Mouse (Mus musculus): ENCODE results near the gene Trmt2a. TPM values are rescaled to one million over a fixed set of nuclear protein-coding genes. Genes with fewer than 3 reads are reported as not detected.

Trmt2a gene
- polyA plus RNA-seq, 1 experiment from 2014 or later: 46.7 TPM

DNA sequence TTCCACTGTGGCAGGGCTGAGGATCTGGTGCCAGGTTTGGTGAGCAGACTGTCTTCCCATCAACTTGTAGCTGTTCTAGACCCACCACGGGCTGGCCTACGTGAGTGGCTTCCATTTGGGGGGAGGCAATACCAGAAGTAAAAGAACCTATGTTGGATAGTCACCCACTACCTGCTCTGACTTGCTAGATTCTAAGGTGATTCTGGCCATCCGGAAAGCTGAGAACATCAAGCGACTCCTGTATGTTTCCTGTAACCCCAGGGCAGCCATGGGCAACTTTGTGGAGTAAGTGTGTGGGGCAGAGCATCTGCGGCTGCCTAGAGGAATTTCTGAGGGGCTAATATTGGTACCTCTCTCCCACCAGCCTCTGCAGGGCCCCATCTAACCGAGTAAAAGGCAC lies 4.3 kb downstream of the Trmt2a start:
- Histone ChIP-seq H3K27ac (ENCODE audit: low read length) (no peak overlapping the region), H3K36me3 (ENCODE audit: control insufficient read depth, insufficient read depth) (peaks cover 61% of the 10 kb centered on the region), H3K27me3 (ENCODE audit: control insufficient read depth, insufficient read depth, low read depth, low read length) (no peaks in the 10 kb centered on the region), H3K4me2 (ENCODE audit: low read depth, low read length) (no peak overlapping the region), H3K4me1 (ENCODE audit: control insufficient read depth, low read depth, low read length) (peaks cover 24% of the 10 kb centered on the region), H3K9ac (ENCODE audit: low read depth, low read length) (no peak overlapping the region), H3K4me3 (ENCODE audit: low read depth, low read length) (no peak overlapping the region), H3K9me3 (replicated peaks; ENCODE audit: control insufficient read depth, low read length) (no peaks in the 10 kb centered on the region)
- 77% methylated on average over 6 of the region's 6 CpGs for WGBS (ENCODE audit: insufficient replicate concordance)
- no peak for ATAC-seq (ENCODE audit: low read depth)

- H3K9ac ChIP-seq (ENCODE audit: low read depth, low read length): no peak overlapping the region
- H3K9me3 ChIP-seq (replicated peaks; ENCODE audit: control insufficient read depth, low read length): no peaks in the 10 kb centered on the region
- no peak overlapping the region for H3K27ac ChIP-seq (ENCODE audit: low read length)
- no peak overlapping the region for H3K4me3 ChIP-seq (ENCODE audit: low read depth, low read length)
- H3K4me2 ChIP-seq (ENCODE audit: low read depth, low read length): no peak overlapping the region
- ATAC-seq (ENCODE audit: low read depth): no peak
- WGBS (ENCODE audit: insufficient replicate concordance): 74% methylated on average over 1 of the region's 1 CpGs
- no peaks in the 10 kb centered on the region for H3K27me3 ChIP-seq (ENCODE audit: control insufficient read depth, insufficient read depth, low read depth, low read length)
- H3K4me1 ChIP-seq (ENCODE audit: control insufficient read depth, low read depth, low read length): peaks cover 24% of the 10 kb centered on the region
- H3K36me3 ChIP-seq (ENCODE audit: control insufficient read depth, insufficient read depth): peaks cover 70% of the 10 kb centered on the region
Measured at GRCm38 (mm10) chr16:18253866-18254265, 5.4 kb downstream of the Trmt2a start.

GRCm38 (mm10) chr16:18258221-18258620 lies 9.7 kb downstream of the Trmt2a start, which contains the start of gene Gm49776:
TSS of gene Gm49776 (minus strand) at chr16:18258321.
- Histone ChIP-seq H3K9ac (ENCODE audit: low read depth, low read length) (no peak within 1 kb of the TSS), H3K27me3 (ENCODE audit: control insufficient read depth, insufficient read depth, low read depth, low read length) (no peaks in the 10 kb centered on the region), H3K4me3 (ENCODE audit: low read depth, low read length) (no peak within 1 kb of the TSS), H3K4me2 (ENCODE audit: low read depth, low read length) (no peak within 1 kb of the TSS), H3K4me1 (ENCODE audit: control insufficient read depth, low read depth, low read length) (no peaks in the 10 kb centered on the region), H3K36me3 (ENCODE audit: control insufficient read depth, insufficient read depth) (peaks cover 81% of the 10 kb centered on the region), H3K9me3 (replicated peaks; ENCODE audit: control insufficient read depth, low read length) (no peaks in the 10 kb centered on the region), H3K27ac (ENCODE audit: low read length) (no peak within 1 kb of the TSS)
- ATAC-seq (ENCODE audit: low read depth): no peak
- WGBS (ENCODE audit: insufficient replicate concordance): 81% methylated on average over 2 of the region's 2 CpGs

GRCm38 (mm10) chr16:18265024-18265423 lies 16.5 kb downstream of the Trmt2a start:
- no peaks in the 10 kb centered on the region for H3K27me3 ChIP-seq (ENCODE audit: control insufficient read depth, insufficient read depth, low read depth, low read length)
- 84% methylated on average over 2 of the region's 2 CpGs for WGBS (ENCODE audit: insufficient replicate concordance)
- ATAC-seq (ENCODE audit: low read depth): no peak
- no peak overlapping the region for H3K27ac ChIP-seq (ENCODE audit: low read length)
- no peak overlapping the region for H3K9ac ChIP-seq (ENCODE audit: low read depth, low read length)
- H3K4me3 ChIP-seq (ENCODE audit: low read depth, low read length): no peak overlapping the region
- no peak overlapping the region for H3K4me2 ChIP-seq (ENCODE audit: low read depth, low read length)
- peaks cover 64% of the 10 kb centered on the region for H3K36me3 ChIP-seq (ENCODE audit: control insufficient read depth, insufficient read depth)
- H3K9me3 ChIP-seq (replicated peaks; ENCODE audit: control insufficient read depth, low read length): no peaks in the 10 kb centered on the region
- H3K4me1 ChIP-seq (ENCODE audit: control insufficient read depth, low read depth, low read length): no peaks in the 10 kb centered on the region

DNA sequence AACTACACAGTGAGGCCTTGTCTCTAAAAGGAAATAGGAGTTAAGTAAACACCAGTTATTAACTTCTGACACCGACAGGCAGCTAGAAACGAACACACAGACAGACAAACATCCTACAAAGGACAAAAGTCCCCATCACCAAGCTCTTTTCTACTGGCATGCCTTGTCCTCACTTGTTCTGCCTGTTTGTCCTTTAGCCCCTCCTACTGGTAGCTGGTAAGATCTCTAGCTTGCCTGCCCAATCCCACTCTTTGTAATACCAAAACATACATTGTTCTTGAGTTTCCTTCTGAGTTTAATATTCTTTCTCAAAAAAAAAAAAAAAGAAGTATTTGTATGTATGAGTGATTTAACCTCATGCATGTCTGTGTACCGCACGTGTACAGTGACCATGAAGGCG lies 19.7 kb downstream of the Trmt2a start:
- WGBS (ENCODE audit: insufficient replicate concordance): 85% methylated on average over 5 of the region's 5 CpGs
- H3K27ac ChIP-seq (ENCODE audit: low read length): no peak overlapping the region
- H3K9me3 ChIP-seq (replicated peaks; ENCODE audit: control insufficient read depth, low read length): no peaks in the 10 kb centered on the region
- no peak overlapping the region for H3K4me3 ChIP-seq (ENCODE audit: low read depth, low read length)
- peaks cover 69% of the 10 kb centered on the region for H3K36me3 ChIP-seq (ENCODE audit: control insufficient read depth, insufficient read depth)
- no peaks in the 10 kb centered on the region for H3K4me1 ChIP-seq (ENCODE audit: control insufficient read depth, low read depth, low read length)
- no peak for ATAC-seq (ENCODE audit: low read depth)
- H3K9ac ChIP-seq (ENCODE audit: low read depth, low read length): no peak overlapping the region
- H3K4me2 ChIP-seq (ENCODE audit: low read depth, low read length): no peak overlapping the region
- no peaks in the 10 kb centered on the region for H3K27me3 ChIP-seq (ENCODE audit: control insufficient read depth, insufficient read depth, low read depth, low read length)

GRCm38 (mm10) chr16:18275166-18275565 lies 26.7 kb downstream of the Trmt2a start:
- H3K4me1 ChIP-seq (ENCODE audit: control insufficient read depth, low read depth, low read length): no peaks in the 10 kb centered on the region
- H3K4me2 ChIP-seq (ENCODE audit: low read depth, low read length): no peak overlapping the region
- peaks cover 80% of the 10 kb centered on the region for H3K36me3 ChIP-seq (ENCODE audit: control insufficient read depth, insufficient read depth)

GRCm38 (mm10) chr16:18288166-18288565 lies 39.7 kb downstream of the Trmt2a start:
- H3K27me3 ChIP-seq (ENCODE audit: control insufficient read depth, insufficient read depth, low read depth, low read length): no peaks in the 10 kb centered on the region
- ATAC-seq (ENCODE audit: low read depth): no peak
- peaks cover 18% of the 10 kb centered on the region for H3K36me3 ChIP-seq (ENCODE audit: control insufficient read depth, insufficient read depth)
- peak overlapping the region; percentile 92 for H3K9ac ChIP-seq (ENCODE audit: low read depth, low read length)
- peaks cover 19% of the 10 kb centered on the region for H3K4me1 ChIP-seq (ENCODE audit: control insufficient read depth, low read depth, low read length)
- no peaks in the 10 kb centered on the region for H3K9me3 ChIP-seq (replicated peaks; ENCODE audit: control insufficient read depth, low read length)
- WGBS (ENCODE audit: insufficient replicate concordance): 0% methylated on average over 4 of the region's 4 CpGs
- H3K4me3 ChIP-seq (ENCODE audit: low read depth, low read length): peak overlapping the region; percentile 76
- peak overlapping the region; percentile 94 for H3K4me2 ChIP-seq (ENCODE audit: low read depth, low read length)
- H3K27ac ChIP-seq (ENCODE audit: low read length): peak overlapping the region; percentile 90

More at GRCm38 (mm10) chr16:18275166-18275565, 26.7 kb downstream of the Trmt2a start:
- H3K27ac ChIP-seq (ENCODE audit: low read length): no peak overlapping the region
- no peaks in the 10 kb centered on the region for H3K9me3 ChIP-seq (replicated peaks; ENCODE audit: control insufficient read depth, low read length)
- H3K4me3 ChIP-seq (ENCODE audit: low read depth, low read length): no peak overlapping the region
- no peak overlapping the region for H3K9ac ChIP-seq (ENCODE audit: low read depth, low read length)
- 83% methylated on average over 2 of the region's 2 CpGs for WGBS (ENCODE audit: insufficient replicate concordance)
- no peaks in the 10 kb centered on the region for H3K27me3 ChIP-seq (ENCODE audit: control insufficient read depth, insufficient read depth, low read depth, low read length)
- no peak for ATAC-seq (ENCODE audit: low read depth)

GRCm38 (mm10) chr16:18288581-18289061 lies 40.1 kb downstream of the Trmt2a start:
- H3K27ac ChIP-seq (ENCODE audit: low read length): peak overlapping the region; percentile 90
- ATAC-seq (ENCODE audit: low read depth): peak; percentile 86
- peak overlapping the region; percentile 92 for H3K9ac ChIP-seq (ENCODE audit: low read depth, low read length)
- peak overlapping the region; percentile 94 for H3K4me2 ChIP-seq (ENCODE audit: low read depth, low read length)
- H3K27me3 ChIP-seq (ENCODE audit: control insufficient read depth, insufficient read depth, low read depth, low read length): no peaks in the 10 kb centered on the region
- H3K9me3 ChIP-seq (replicated peaks; ENCODE audit: control insufficient read depth, low read length): no peaks in the 10 kb centered on the region
- peak overlapping the region; percentile 76 for H3K4me3 ChIP-seq (ENCODE audit: low read depth, low read length)
- H3K4me1 ChIP-seq (ENCODE audit: control insufficient read depth, low read depth, low read length): peaks cover 19% of the 10 kb centered on the region
- peaks cover 13% of the 10 kb centered on the region for H3K36me3 ChIP-seq (ENCODE audit: control insufficient read depth, insufficient read depth)
- under 1% methylated on average over 26 of the region's 31 CpGs for WGBS (ENCODE audit: insufficient replicate concordance)

- WGBS (ENCODE audit: insufficient replicate concordance): under 1% methylated on average over 70 of the region's 71 CpGs
- ATAC-seq (ENCODE audit: low read depth): peak; percentile 98
Measured at GRCm38 (mm10) chr16:18289067-18289588, 40.6 kb downstream of the Trmt2a start, which contains the start of gene Dgcr8. TSS of gene Dgcr8 (minus strand) at chr16:18289246.

More at GRCm38 (mm10) chr16:18289067-18289588, 40.6 kb downstream of the Trmt2a start, which contains the start of gene Dgcr8:
- H3K4me1 ChIP-seq (ENCODE audit: control insufficient read depth, low read depth, low read length): peaks cover 19% of the 10 kb centered on the region
- H3K9ac ChIP-seq (ENCODE audit: low read depth, low read length): peak within 1 kb of the TSS; percentile 92
- H3K9me3 ChIP-seq (replicated peaks; ENCODE audit: control insufficient read depth, low read length): no peaks in the 10 kb centered on the region
- H3K36me3 ChIP-seq (ENCODE audit: control insufficient read depth, insufficient read depth): peaks cover 8% of the 10 kb centered on the region
- H3K27me3 ChIP-seq (ENCODE audit: control insufficient read depth, insufficient read depth, low read depth, low read length): no peaks in the 10 kb centered on the region
- peak within 1 kb of the TSS; percentile 90 for H3K27ac ChIP-seq (ENCODE audit: low read length)
- H3K4me2 ChIP-seq (ENCODE audit: low read depth, low read length): peak within 1 kb of the TSS; percentile 94
- H3K4me3 ChIP-seq (ENCODE audit: low read depth, low read length): peak within 1 kb of the TSS; percentile 76

Data from liver, embryonic 16.5 days (tissue).